Mouse (Mus musculus) E14TG2a.4 (cell line): Measurements from ENCODE around the gene Folr2.

Experiments
- CTCF ChIP-seq: conservative IDR thresholded peaks from 2 replicates; pipeline ENCODE4 v1.5.1; 2014; ENCODE audit warnings: low read length
- NANOG ChIP-seq: IDR thresholded peaks from 2 replicates; pipeline ENCODE4 v1.6.1; 2014; ENCODE audit warnings: borderline replicate concordance, low read length, mixed read lengths
- POU5F1 ChIP-seq: IDR thresholded peaks from 2 replicates; pipeline ENCODE4 v1.6.1; 2014; ENCODE audit warnings: low read length, borderline replicate concordance

DNA sequence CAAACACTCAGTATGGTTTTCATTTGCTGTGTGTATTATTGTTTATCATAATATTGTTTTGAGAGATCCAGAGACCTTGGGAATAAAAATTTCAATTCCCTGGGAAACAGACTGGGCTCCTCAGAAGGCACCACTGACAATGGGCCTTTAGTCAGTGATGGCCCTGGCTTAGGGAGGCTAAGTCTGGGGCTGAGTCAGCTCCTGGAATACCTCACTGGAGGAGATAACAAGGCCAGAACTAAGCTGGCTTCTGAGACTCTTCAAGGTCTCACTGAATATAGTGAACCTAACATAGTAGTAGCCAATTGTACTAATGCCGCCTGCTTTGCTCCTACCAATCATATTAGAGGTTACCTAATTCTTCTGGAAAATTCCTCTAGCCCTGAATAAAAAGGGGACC lies 19.0 kb upstream of the Folr2 start:
- TF ChIP-seq CTCF = no peak
- TF ChIP-seq POU5F1 = no peak
- TF ChIP-seq NANOG = no peak
